Mouse (Mus musculus) neural tube, embryonic 13.5 days (tissue): ENCODE measurements at regions not wholly inside any gene's neighbourhood (a gene's known extent, or its start where the extent isn't known, plus 50 kb on each side); places are given as distances from the start of the nearest gene placed in this dataset.

Experiments used
- ATAC-seq: fragments of 200-750 bp; cut with Nextera tagmentation; 2 replicates; pipeline ENCODE4 v1.8.0; 2017; ENCODE audit warnings: low read depth, mild to moderate bottlenecking, moderate TSS enrichment, moderate library complexity
- H3K27ac ChIP-seq: fragments of 300-500 bp; sonication (generic); replicated peaks from 2 replicates; pipeline ENCODE4 v1.5.1; 2015; ENCODE audit warnings: moderate library complexity, mild to moderate bottlenecking, inconsistent platforms
- H3K27me3 ChIP-seq: fragments of 300-500 bp; sonication (generic); 2 replicates; pipeline ENCODE4 v1.6.1; 2015; ENCODE audit warnings: mild to moderate bottlenecking, inconsistent platforms
- H3K36me3 ChIP-seq: fragments of 300-500 bp; sonication (generic); 2 replicates; pipeline ENCODE4 v1.6.1; 2015; ENCODE audit warnings: mild to moderate bottlenecking, inconsistent platforms
- H3K4me1 ChIP-seq: fragments of 300-500 bp; sonication (generic); replicated peaks from 2 replicates; pipeline ENCODE4 v1.6.1; 2015; ENCODE audit warnings: inconsistent platforms
- H3K4me2 ChIP-seq: fragments of 300-500 bp; sonication (generic); 2 replicates; pipeline ENCODE4 v1.6.1; 2015; ENCODE audit warnings: inconsistent platforms, mild to moderate bottlenecking, moderate library complexity
- H3K4me3 ChIP-seq: fragments of 300-500 bp; sonication (generic); 2 replicates; pipeline ENCODE4 v1.5.1; 2015; ENCODE audit warnings: mild to moderate bottlenecking, inconsistent platforms
- H3K9ac ChIP-seq: fragments of 300-500 bp; sonication (generic); 2 replicates; pipeline ENCODE4 v1.6.1; 2015; ENCODE audit warnings: moderate library complexity, mild to moderate bottlenecking, inconsistent platforms
- H3K9me3 ChIP-seq: fragments of 300-500 bp; sonication (generic); 2 replicates; pipeline ENCODE4 v1.6.1; 2016; ENCODE audit warnings: inconsistent platforms
- WGBS: fragments of 180-500 bp; shearing (Covaris S2); methylation state at CpG from one replicate; pipeline ENCODE4 v1.1.7; 2015; 5-methylcytosine and 5-hydroxymethylcytosine counted together

DNA sequence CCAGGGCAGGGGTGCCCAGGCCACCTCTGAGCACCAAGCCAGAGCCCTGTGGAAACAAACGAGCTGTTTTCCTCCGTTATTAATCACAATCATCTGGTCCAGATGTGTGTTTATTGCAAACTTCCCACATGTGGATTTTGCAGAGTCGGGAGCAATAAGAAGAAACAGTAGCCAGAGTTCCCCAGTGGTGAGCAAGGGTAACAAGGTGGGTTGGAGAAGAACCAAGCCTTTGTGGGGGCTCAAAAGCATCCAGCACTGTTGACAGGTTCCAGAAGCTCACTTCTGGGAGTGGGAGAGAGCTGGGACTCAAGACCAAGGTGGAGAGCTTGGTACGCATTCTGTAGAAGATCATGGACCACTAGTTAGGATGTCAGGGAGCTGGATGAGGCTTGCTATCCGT, 63.6 kb downstream of the Hif1an start:
- Histone ChIP-seq H3K36me3 (no peaks in the 10 kb centered on the region), H3K27ac (no peak overlapping the region), H3K4me2 (no peak overlapping the region), H3K27me3 (no peaks in the 10 kb centered on the region; the same call in 1 of the 2 replicates), H3K4me3 (no peak overlapping the region), H3K9me3 (no peaks in the 10 kb centered on the region), H3K4me1 (peaks cover 9% of the 10 kb centered on the region), H3K9ac (no peak overlapping the region)
- WGBS, result 83% methylated on average over 5 of the region's 5 CpGs
- ATAC-seq, result no peak

DNA sequence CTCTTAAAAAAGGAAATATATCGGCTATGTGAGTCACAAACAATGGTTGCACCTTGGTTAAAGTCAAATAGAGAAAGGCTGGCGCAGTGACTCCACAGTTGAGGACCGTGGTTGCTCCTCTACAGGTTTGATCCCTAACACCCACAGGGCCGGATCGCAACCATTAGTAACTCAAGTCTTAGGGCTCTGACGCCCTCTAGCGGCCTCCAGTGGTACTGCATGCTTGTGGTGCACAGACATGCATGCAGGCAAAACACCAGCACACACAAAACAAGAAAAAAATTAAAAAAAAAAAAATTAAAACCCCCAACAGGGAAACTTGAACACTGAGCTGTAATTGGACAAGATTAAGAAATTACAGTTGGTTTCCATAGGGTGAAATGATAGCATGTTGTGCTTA, 67.1 kb downstream of the Hif1an start:
- no peaks in the 10 kb centered on the region for H3K36me3 ChIP-seq
- WGBS, result 66% methylated on average over 7 of the region's 7 CpGs
- no peaks in the 10 kb centered on the region for H3K9me3 ChIP-seq
- no peak overlapping the region for H3K4me3 ChIP-seq
- no peak overlapping the region for H3K9ac ChIP-seq
- H3K27ac ChIP-seq, result no peak overlapping the region
- peaks cover 3% of the 10 kb centered on the region; the same call in 1 of the 2 replicates for H3K27me3 ChIP-seq
- H3K4me1 ChIP-seq, result peaks cover 41% of the 10 kb centered on the region
- ATAC-seq, result no peak
- no peak overlapping the region for H3K4me2 ChIP-seq

GRCm38 (mm10) chr19:44631356-44632007, 68.8 kb downstream of the Hif1an start:
- no peak; the same call in 1 of the 2 replicates for ATAC-seq
- H3K4me3 ChIP-seq, result no peak overlapping the region
- 52% methylated on average over 19 of the region's 19 CpGs for WGBS
- no peak overlapping the region for H3K9ac ChIP-seq
- no peak overlapping the region for H3K4me2 ChIP-seq
- peaks cover 42% of the 10 kb centered on the region for H3K4me1 ChIP-seq
- no peaks in the 10 kb centered on the region for H3K9me3 ChIP-seq
- peak overlapping the region; percentile 77 for H3K27ac ChIP-seq
- peaks cover 3% of the 10 kb centered on the region; the same call in 1 of the 2 replicates for H3K27me3 ChIP-seq
- no peaks in the 10 kb centered on the region for H3K36me3 ChIP-seq

GRCm38 (mm10) chr19:44637145-44637719, 74.6 kb downstream of the Hif1an start:
- 62% methylated on average over 9 of the region's 9 CpGs for WGBS
- Histone ChIP-seq H3K9me3 (no peaks in the 10 kb centered on the region), H3K27me3 (peaks cover 33% of the 10 kb centered on the region), H3K4me2 (no peak overlapping the region), H3K4me1 (peaks cover 55% of the 10 kb centered on the region), H3K36me3 (no peaks in the 10 kb centered on the region), H3K27ac (no peak overlapping the region), H3K9ac (no peak overlapping the region), H3K4me3 (no peak overlapping the region)
- ATAC-seq, result no peak

- H3K36me3 ChIP-seq, result no peaks in the 10 kb centered on the region
- H3K4me1 ChIP-seq, result peaks cover 39% of the 10 kb centered on the region
- H3K27me3 ChIP-seq, result peaks cover 50% of the 10 kb centered on the region
- ATAC-seq, result 0 out of 2 replicates have a peak, but pooled peaks have one; percentile 44
- peak overlapping the region; percentile 59 for H3K4me2 ChIP-seq
- peak overlapping the region; percentile 24 for H3K4me3 ChIP-seq
- H3K27ac ChIP-seq, result peak overlapping the region; percentile 82
- H3K9ac ChIP-seq, result peak overlapping the region; percentile 50
- H3K9me3 ChIP-seq, result no peaks in the 10 kb centered on the region
- WGBS, result 0% methylated on average over 26 of the region's 26 CpGs
These were observed 77.4 kb downstream of the Hif1an start for GRCm38 (mm10) chr19:44640021-44640420.

- Histone ChIP-seq H3K27me3 (peaks cover 50% of the 10 kb centered on the region), H3K9me3 (no peaks in the 10 kb centered on the region), H3K27ac (peak overlapping the region; percentile 82), H3K9ac (peak overlapping the region; percentile 50), H3K4me3 (peak overlapping the region; percentile 24), H3K4me2 (peak overlapping the region; percentile 59), H3K36me3 (no peaks in the 10 kb centered on the region), H3K4me1 (peaks cover 39% of the 10 kb centered on the region)
- ATAC-seq, result no peak; the same call in 1 of the 2 replicates
- 0% methylated on average over 1 of the region's 1 CpGs for WGBS
These were observed 77.9 kb downstream of the Hif1an start for GRCm38 (mm10) chr19:44640551-44640950.

- Histone ChIP-seq H3K4me1 (peaks cover 47% of the 10 kb centered on the region), H3K27ac (no peak overlapping the region), H3K4me3 (no peak overlapping the region), H3K36me3 (no peaks in the 10 kb centered on the region), H3K9me3 (no peaks in the 10 kb centered on the region), H3K27me3 (peaks cover 57% of the 10 kb centered on the region), H3K4me2 (no peak overlapping the region), H3K9ac (no peak overlapping the region)
- 49% methylated on average over 4 of the region's 4 CpGs for WGBS
- ATAC-seq, result no peak
These were observed 79.6 kb downstream of the Hif1an start for GRCm38 (mm10) chr19:44642294-44642693.

GRCm38 (mm10) chr19:44644376-44644775, 81.7 kb downstream of the Hif1an start:
- H3K4me2 ChIP-seq, result no peak overlapping the region
- WGBS, result 29% methylated on average over 3 of the region's 3 CpGs
- no peaks in the 10 kb centered on the region for H3K9me3 ChIP-seq
- H3K27me3 ChIP-seq, result peaks cover 65% of the 10 kb centered on the region
- no peak overlapping the region for H3K9ac ChIP-seq
- no peak overlapping the region for H3K4me3 ChIP-seq
- H3K36me3 ChIP-seq, result no peaks in the 10 kb centered on the region
- ATAC-seq, result no peak
- H3K4me1 ChIP-seq, result peaks cover 43% of the 10 kb centered on the region
- no peak overlapping the region for H3K27ac ChIP-seq

- H3K9ac ChIP-seq, result no peak overlapping the region
- peaks cover 43% of the 10 kb centered on the region for H3K4me1 ChIP-seq
- 34% methylated on average over 3 of the region's 4 CpGs for WGBS
- H3K36me3 ChIP-seq, result no peaks in the 10 kb centered on the region
- H3K27ac ChIP-seq, result no peak overlapping the region
- no peak for ATAC-seq
- no peak overlapping the region for H3K4me3 ChIP-seq
- no peaks in the 10 kb centered on the region for H3K9me3 ChIP-seq
- H3K4me2 ChIP-seq, result no peak overlapping the region
- peaks cover 65% of the 10 kb centered on the region for H3K27me3 ChIP-seq
These were observed 82.3 kb downstream of the Hif1an start for GRCm38 (mm10) chr19:44644929-44645328.

- WGBS, result 48% methylated on average over 9 of the region's 9 CpGs
- Histone ChIP-seq H3K4me2 (no peak overlapping the region), H3K27ac (no peak overlapping the region), H3K36me3 (no peaks in the 10 kb centered on the region), H3K4me3 (no peak overlapping the region), H3K9ac (no peak overlapping the region), H3K27me3 (peaks cover 69% of the 10 kb centered on the region), H3K9me3 (no peaks in the 10 kb centered on the region), H3K4me1 (peaks cover 38% of the 10 kb centered on the region)
- ATAC-seq, result no peak
These were observed 83.9 kb downstream of the Hif1an start for GRCm38 (mm10) chr19:44646548-44646947.

DNA sequence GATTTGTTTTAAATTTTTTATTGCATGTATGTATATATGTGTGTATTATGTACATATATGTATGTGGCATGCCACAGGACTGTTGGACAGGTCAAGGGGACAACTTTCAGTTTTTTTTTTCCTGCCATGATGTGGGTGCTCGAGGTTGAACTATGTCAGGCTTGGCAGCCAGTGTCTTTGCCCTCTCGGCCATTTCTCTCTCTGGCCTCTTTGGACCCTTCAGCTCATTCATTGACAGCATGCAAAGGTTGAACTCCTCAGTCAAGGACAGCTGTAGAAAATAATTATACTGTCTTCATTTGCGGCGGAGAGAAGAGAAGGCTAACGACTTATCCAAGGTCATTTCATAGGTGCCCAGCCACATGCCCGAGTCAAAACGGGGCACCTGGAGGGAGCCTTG, 86.6 kb downstream of the Hif1an start:
- Histone ChIP-seq H3K9me3 (no peaks in the 10 kb centered on the region), H3K27me3 (peaks cover 66% of the 10 kb centered on the region), H3K27ac (no peak overlapping the region), H3K36me3 (no peaks in the 10 kb centered on the region), H3K4me1 (peaks cover 27% of the 10 kb centered on the region), H3K4me3 (no peak overlapping the region), H3K9ac (no peak overlapping the region), H3K4me2 (no peak overlapping the region)
- no peak for ATAC-seq
- 60% methylated on average over 7 of the region's 7 CpGs for WGBS

DNA sequence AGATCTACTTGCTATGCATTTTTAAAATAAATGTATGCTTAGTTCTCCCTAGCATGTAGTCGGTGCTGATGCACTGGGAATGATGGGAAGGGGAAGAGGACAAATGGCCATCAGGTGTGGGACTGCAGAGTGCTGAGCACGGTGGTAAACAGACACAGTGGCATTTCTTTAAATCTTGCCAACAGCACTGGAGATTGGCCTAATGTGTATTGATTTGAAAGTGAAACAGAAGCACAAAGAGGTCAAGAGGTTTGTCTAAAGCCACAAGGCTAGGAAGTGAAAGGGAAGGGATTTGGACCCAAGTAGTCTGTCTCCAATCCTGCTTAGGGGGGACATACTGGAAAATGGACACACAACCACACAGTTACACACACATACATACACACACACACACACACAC, 88.2 kb downstream of the Hif1an start:
- Histone ChIP-seq H3K27me3 (peaks cover 72% of the 10 kb centered on the region), H3K4me2 (no peak overlapping the region), H3K9me3 (no peaks in the 10 kb centered on the region), H3K36me3 (no peaks in the 10 kb centered on the region), H3K9ac (no peak overlapping the region), H3K27ac (no peak overlapping the region), H3K4me1 (peaks cover 35% of the 10 kb centered on the region), H3K4me3 (no peak overlapping the region)
- 34% methylated on average over 2 of the region's 2 CpGs for WGBS
- ATAC-seq, result no peak

GRCm38 (mm10) chr19:44651605-44652004, 89.0 kb downstream of the Hif1an start:
- ATAC-seq, result no peak
- Histone ChIP-seq H3K36me3 (no peaks in the 10 kb centered on the region), H3K4me1 (peaks cover 31% of the 10 kb centered on the region), H3K4me3 (no peak overlapping the region), H3K9me3 (no peaks in the 10 kb centered on the region), H3K4me2 (no peak overlapping the region), H3K27ac (no peak overlapping the region), H3K9ac (no peak overlapping the region), H3K27me3 (peaks cover 75% of the 10 kb centered on the region)
- 10% methylated on average over 4 of the region's 4 CpGs for WGBS
